Mouse (Mus musculus) Patski (cell line): Measurements from ENCODE around the gene Arrdc2. TPM values are rescaled to one million over a fixed set of nuclear protein-coding genes. Genes with fewer than 3 reads are reported as not detected.

Source experiments
- ATAC-seq: fragments of 100-300 bp; one replicate; pipeline ENCODE4 v1.8.0; 2021
- CTCF ChIA-PET: fragments of 350-600 bp; sonication (Branson Sonifier 250); formaldehyde crosslinking; loops from one replicate; lab custom pipeline; 2022; ENCODE audit warnings: inconsistent platforms; lab: Charles Lee
- POLR2A ChIA-PET: fragments of 350-600 bp; sonication (Branson Sonifier 250); formaldehyde crosslinking; loops from one replicate; lab custom pipeline; 2022; ENCODE audit warnings: antibody characterized with exemption, inconsistent platforms; lab: Charles Lee
- DNase-seq: peaks from one replicate; pipeline ENCODE4 v3.0.0-alpha.2; 2011; ENCODE audit warnings: low read depth, low spot score
- H3K27me3 ChIP-seq: fragments of 371-371 bp; one replicate; pipeline ENCODE4 v1.5.1; 2021
- CTCF ChIP-seq: fragments of 100-300 bp; IDR thresholded peaks from one replicate; pipeline ENCODE4 v1.5.1; 2021
- in situ Hi-C: fragments of 300-500 bp; cut with MboI; formaldehyde crosslinking; loops from 3 replicates; pipeline ENCODE4 v1.11.1; 2018; ENCODE audit warnings: low pct_unique_long_range_greater_than_20kb, mixed read lengths
- polyA plus RNA-seq: library from polyadenylated mRNA; unstranded; gene quantifications from one replicate; pipeline ENCODE4 v1.2.3, GENCODE M21; 2021

Arrdc2 gene
- polyA plus RNA-seq, 1 experiment from 2014 or later: 6.8 TPM

GRCm38 (mm10) chr8:70803761-70804480 lies 35.6 kb downstream of the Arrdc2 start:
- no peaks in the 10 kb centered on the region for H3K27me3 ChIP-seq
- CTCF ChIA-PET: interaction anchor here (1.2 kb wide), 1 partner anchor 36 kb away, joined by 3 read pairs; the partner anchor contains the start of gene Arrdc2
- in situ Hi-C loops: no loop called here
- POLR2A ChIA-PET: interaction anchor here (1.1 to 2.0 kb wide), 2 partner anchors 12 to 80 kb away, joined by 3 to 11 read pairs; partner anchors contain the start of gene Pde4c
- DNase-seq: no peak
- no peak for TF ChIP-seq CTCF
- ATAC-seq: no peak

GRCm38 (mm10) chr8:70802786-70803510 lies 36.6 kb downstream of the Arrdc2 start:
- no peak for DNase-seq
- ATAC-seq: no peak
- in situ Hi-C loops: no loop called here
- ChIA-PET CTCF (no interaction called here), POLR2A (interaction anchor here (2.0 kb wide), 1 partner anchor 11 kb away, joined by 11 read pairs; no protein-coding TSS in a partner anchor)
- no peak for TF ChIP-seq CTCF
- H3K27me3 ChIP-seq: no peaks in the 10 kb centered on the region

- H3K27me3 ChIP-seq: no peaks in the 10 kb centered on the region
- DNase-seq (no peak), ATAC-seq (no peak)
- POLR2A ChIA-PET: no interaction called here
- TF ChIP-seq CTCF: no peak
- in situ Hi-C loops: no loop called here
- CTCF ChIA-PET: no interaction called here
Measured at GRCm38 (mm10) chr8:70801830-70802229, 37.7 kb downstream of the Arrdc2 start.

GRCm38 (mm10) chr8:70801156-70801555 lies 38.4 kb downstream of the Arrdc2 start:
- DNase-seq (no peak), ATAC-seq (no peak)
- ChIA-PET CTCF (no interaction called here), POLR2A (no interaction called here)
- in situ Hi-C loops: no loop called here
- no peak for TF ChIP-seq CTCF
- no peaks in the 10 kb centered on the region for H3K27me3 ChIP-seq

GRCm38 (mm10) chr8:70800648-70801047 lies 38.9 kb downstream of the Arrdc2 start:
- no peak for DNase-seq
- POLR2A ChIA-PET: no interaction called here
- in situ Hi-C loops: no loop called here
- TF ChIP-seq CTCF: no peak
- CTCF ChIA-PET: interaction anchor here (0.6 kb wide), 1 partner anchor 8 kb away, joined by 3 read pairs; the partner anchor contains the start of gene Il12rb1
- H3K27me3 ChIP-seq: no peaks in the 10 kb centered on the region
- no peak for ATAC-seq

GRCm38 (mm10) chr8:70798281-70798680 lies 41.2 kb downstream of the Arrdc2 start:
- no peak for DNase-seq
- CTCF ChIA-PET: no interaction called here
- in situ Hi-C loops: no loop called here
- H3K27me3 ChIP-seq: no peaks in the 10 kb centered on the region
- no peak for ATAC-seq
- POLR2A ChIA-PET: no interaction called here
- TF ChIP-seq CTCF: no peak

- peak; percentile 67 for ATAC-seq
- H3K27me3 ChIP-seq: no peaks in the 10 kb centered on the region
- CTCF ChIA-PET: interaction anchor here (0.9 kb wide), 1 partner anchor 35 kb away, joined by 3 read pairs; no protein-coding TSS in a partner anchor
- no peak for TF ChIP-seq CTCF
- POLR2A ChIA-PET: no interaction called here
- peak; percentile 68 for DNase-seq
- in situ Hi-C loops: no loop called here
Measured at GRCm38 (mm10) chr8:70797081-70798070, 42.1 kb downstream of the Arrdc2 start.

- no peak for TF ChIP-seq CTCF
- no peak for DNase-seq
- in situ Hi-C loops: no loop called here
- ChIA-PET POLR2A (no interaction called here), CTCF (interaction anchor here (0.9 to 1.3 kb wide), 3 partner anchors 9 to 34 kb away, joined by 3 to 4 read pairs (median 3); no protein-coding TSS in a partner anchor)
- ATAC-seq: no peak
- H3K27me3 ChIP-seq: no peaks in the 10 kb centered on the region
Measured at GRCm38 (mm10) chr8:70796403-70797080, 43.0 kb downstream of the Arrdc2 start.

- H3K27me3 ChIP-seq: no peaks in the 10 kb centered on the region
- no peak for ATAC-seq
- ChIA-PET CTCF (interaction anchor here (0.7 to 1.3 kb wide), 6 partner anchors 9 to 86 kb away, joined by 3 to 4 read pairs (median 3); partner anchors contain the start of gene Gm3336), POLR2A (interaction anchor here (0.7 kb wide), 1 partner anchor 145 kb away, joined by 3 read pairs; no protein-coding TSS in a partner anchor)
- TF ChIP-seq CTCF: no peak
- in situ Hi-C loops: no loop called here
- no peak for DNase-seq
Measured at GRCm38 (mm10) chr8:70795370-70795769, 44.1 kb downstream of the Arrdc2 start.
